Mouse (Mus musculus) CD4-positive naive resting alpha-beta T cell, adult 76 days (primary cell): Measurements from ENCODE around the gene Tmem138. TPM values are rescaled to one million over a fixed set of nuclear protein-coding genes. Genes with fewer than 3 reads are reported as not detected.

Source experiments
- total RNA-seq: library from RNA; stranded (reverse); gene quantifications from one replicate; pipeline ENCODE4 v1.2.4, GENCODE M21; 2023

Tmem138 gene
- 5.7 TPM for total RNA-seq

DNA sequence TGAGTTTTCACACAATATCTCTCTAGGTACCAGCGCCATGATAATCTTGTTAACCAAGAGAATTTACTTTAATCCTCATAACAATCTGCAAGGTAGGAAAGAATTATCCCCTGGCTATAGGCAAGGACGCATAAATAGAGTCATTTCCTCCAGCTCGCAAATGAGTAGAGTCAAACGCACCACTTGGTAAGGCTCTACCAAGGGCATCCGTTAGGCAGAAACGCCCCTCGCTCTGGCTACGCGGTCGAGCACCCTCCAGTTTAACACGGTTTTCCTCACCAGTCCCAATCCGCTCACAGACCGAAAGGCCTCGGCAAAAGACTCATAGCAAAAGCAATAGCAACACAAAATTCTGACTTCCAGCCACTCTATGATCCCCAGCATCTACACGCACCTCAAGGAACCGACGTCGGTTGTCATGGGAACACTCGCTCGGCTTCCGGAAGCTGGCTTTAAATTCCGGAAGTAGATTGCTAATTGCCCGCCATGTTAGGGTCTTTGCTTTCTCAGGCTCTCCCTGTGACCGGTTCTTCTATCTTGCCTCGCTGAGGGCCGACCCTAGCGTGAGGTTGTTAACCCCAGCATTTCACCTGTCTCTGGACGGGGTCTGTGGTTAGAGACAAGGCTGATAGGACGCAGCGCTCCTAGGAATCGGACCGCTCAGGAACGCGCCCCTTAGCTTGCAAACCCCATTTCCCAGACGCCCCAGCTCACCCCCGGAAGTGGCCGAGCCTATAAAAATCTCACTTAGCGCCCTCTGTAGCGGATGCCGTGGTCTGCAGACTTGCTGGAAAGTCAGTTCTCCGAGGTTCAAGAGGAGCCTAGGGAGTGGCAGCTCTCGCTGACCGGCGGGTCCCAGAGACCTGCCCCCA, at the start of gene Tmem138, which contains the start of gene Cyb561a3:
TSS of gene Tmem138 (minus strand) at position 673 of the 872 bp plus-strand sequence.
TSS of gene Cyb561a3 (plus strand) at position 483 of the 872 bp plus-strand sequence.

DNA sequence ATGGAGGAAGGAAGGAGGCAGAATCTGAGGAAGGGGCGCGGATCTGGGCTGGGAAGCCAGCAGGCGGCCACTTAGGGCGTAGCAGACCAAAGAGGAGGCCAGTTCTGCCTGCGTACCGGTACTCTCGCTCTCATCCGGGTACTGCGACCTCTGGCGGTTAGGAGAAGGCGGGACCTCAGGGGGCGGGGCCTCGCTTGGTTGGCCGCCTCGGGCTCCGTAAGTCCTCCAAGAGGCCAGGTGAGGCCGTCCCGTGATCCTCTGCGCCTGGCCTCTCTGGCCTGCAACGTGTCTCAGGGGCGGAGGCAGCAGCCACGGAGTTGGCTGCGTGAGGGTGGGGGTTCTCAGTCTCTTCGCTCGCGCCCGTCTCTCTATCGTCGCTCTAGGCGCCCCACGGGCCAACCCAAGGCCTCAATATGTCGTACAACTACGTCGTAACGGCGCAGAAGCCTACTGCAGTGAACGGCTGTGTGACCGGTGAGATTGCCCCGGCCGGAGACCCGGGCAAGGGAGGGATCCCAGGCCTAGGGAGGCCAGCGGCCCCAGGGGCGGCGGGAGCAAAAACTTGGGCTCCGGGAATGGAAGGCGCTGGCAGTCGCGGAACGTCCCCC, 28.2 kb upstream of the Tmem138 start, which contains the start of the genes Ddb1 and Tkfc:
TSS of gene Ddb1 (plus strand) at position 35 of the 608 bp plus-strand sequence.
TSS of gene Tkfc (minus strand) at position 362 of the 608 bp plus-strand sequence.

DNA sequence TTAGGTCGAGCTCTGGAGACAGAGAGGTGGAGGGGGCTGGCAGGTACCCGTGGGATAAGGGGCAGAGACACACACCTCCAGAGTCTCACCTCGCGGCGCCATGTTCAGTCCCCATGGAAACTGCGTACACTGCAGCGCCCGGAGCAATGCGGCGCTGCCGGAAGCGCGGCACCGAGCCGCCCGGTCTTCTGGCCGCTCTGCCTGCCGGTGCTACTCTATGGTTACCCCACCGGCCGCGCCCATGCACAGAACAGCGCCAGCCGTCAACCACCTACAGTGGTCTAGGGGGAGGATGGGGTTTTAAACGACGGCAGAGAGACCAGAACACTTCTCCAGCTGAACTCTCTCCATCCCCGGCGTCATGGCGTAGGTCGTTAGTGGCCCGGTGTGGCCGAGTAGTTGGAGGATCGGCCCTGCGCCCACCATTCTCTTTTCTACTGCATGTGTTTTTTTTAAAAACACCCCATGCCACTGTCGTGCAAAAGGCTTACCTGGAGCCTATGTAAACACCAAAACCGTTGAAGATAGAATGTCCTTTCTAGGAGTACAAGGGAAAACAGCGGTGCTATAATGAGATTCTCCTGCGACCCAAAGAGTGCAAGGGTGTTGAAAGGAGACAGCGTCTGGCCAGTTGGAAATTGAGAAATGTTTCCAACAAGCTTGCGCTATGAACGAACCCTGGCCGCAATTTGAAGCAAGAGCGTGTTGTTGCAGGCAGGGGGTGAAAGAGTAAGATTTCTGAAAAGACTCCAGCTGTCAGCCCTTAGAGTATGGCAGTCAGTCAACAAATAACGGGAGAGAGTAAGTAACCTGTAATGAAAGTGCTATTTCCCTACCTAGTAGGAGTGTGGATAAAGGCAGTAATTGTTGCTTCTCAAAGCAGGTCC, 21.3 kb downstream of the Tmem138 start, which contains the start of gene Tmem216:
TSS of gene Tmem216 (minus strand) at position 615 of the 887 bp plus-strand sequence.

DNA sequence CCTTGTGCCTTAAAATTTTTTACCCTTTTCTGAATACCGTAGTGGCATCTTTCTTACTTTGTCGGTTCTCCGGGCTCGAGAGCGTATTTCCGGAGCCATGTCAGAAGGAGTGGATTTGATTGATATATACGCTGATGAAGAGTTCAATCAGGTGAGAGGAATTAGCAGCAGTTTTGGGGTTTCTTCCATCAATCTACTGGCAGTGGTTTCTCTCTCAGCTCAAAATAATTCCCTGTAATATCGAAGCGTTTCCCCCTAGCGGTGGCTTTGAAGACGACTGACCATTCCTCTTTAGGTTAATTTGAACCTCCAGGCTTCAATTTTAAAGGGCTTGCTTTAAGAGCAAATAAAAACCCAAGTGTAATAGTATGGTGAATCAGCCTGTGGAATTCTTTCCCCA, 51.3 kb downstream of the Tmem138 start, which contains the start of gene Sdhaf2:
TSS of gene Sdhaf2 (minus strand) at position 233 of the 400 bp plus-strand sequence.

DNA sequence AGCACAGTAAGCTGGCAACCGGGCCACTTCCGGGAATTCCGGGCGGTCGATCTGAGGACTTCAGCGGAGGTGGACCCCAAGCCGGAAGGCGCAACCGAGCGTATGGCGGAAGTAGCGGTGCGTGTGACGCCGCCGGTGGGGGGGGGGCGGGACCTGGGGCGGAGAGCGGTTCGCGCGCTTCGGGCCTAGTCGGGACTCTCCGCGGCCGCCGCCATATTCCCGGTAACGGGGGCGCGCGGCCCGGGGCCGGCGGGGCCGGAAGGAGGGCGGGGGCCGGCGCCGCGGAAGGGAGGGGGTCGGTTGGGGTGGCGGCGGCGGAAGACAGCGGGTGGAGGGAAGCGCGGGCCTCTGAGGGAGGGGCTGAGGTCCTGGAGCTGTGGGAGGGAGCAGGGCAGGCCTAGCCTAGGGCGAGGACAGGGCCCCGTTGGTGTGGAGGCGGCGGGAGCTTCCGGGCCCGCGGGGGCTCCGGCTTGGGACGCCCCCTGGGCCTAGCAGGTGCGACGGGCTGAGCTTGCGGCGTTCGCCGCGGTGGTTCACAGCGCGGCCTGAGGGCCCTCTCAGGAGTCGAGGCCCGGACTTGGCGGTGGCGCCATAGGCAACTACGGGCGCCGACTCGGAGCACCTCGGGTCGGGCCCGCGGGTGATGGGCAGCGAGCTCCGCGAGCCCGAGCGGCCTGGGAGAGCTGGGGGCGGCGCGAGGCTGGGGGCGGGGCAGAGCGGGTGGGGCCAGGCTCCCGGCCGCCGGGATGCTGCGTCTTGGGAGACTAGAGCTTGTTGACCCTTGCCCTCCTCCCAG, 51.9 kb downstream of the Tmem138 start, which contains the start of gene Cpsf7:
TSS of gene Cpsf7 (plus strand) at position 161 of the 796 bp plus-strand sequence.

Other genes starting within 250 kb of the Tmem138 start
- gene Syt7, start 188.3 kb downstream of the Tmem138 start, total RNA-seq: not detected
- not detected for gene Lrrc10b, start 119.9 kb downstream of the Tmem138 start, total RNA-seq
- gene Ppp1r32, start 94.4 kb downstream of the Tmem138 start, total RNA-seq: 3.5 TPM
- 147 TPM for gene Cpsf7, start 52.1 kb downstream of the Tmem138 start, total RNA-seq
- gene Sdhaf2, start 51.2 kb downstream of the Tmem138 start, total RNA-seq: 42.6 TPM
- 4.4 TPM for gene Tmem216, start 21.1 kb downstream of the Tmem138 start, total RNA-seq
- gene Cyb561a3, start 190 bp downstream of the Tmem138 start, total RNA-seq: 28.4 TPM
- gene Ddb1, start 28.0 kb upstream of the Tmem138 start, total RNA-seq: 229 TPM
- gene Tkfc, start 28.3 kb upstream of the Tmem138 start, total RNA-seq: 6.8 TPM
- 7.2 TPM for gene Vwce, start 56.9 kb upstream of the Tmem138 start, total RNA-seq
- gene Pga5, start 100.7 kb upstream of the Tmem138 start, total RNA-seq: not detected
- 19.2 TPM for gene Vps37c, start 111.4 kb upstream of the Tmem138 start, total RNA-seq
- gene Cd5, start 161.6 kb upstream of the Tmem138 start, total RNA-seq: 323 TPM